Mouse (Mus musculus) lung, adult 18-20 months (tissue): ENCODE measurements around the gene Hsd3b1.
"Not testable (repeated sequence)": the region's sequence is repeated elsewhere in the genome, so short reads cannot be mapped to it uniquely, and the experiment has no call there.

Experiments
- DNase-seq, 2 experiments: peaks; one replicate each; pipeline ENCODE4 v3.0.0; 2022; ENCODE audit warnings: mixed read lengths in 2 of 2

Hsd3b1 gene

GRCm38 (mm10) chr3:98859576-98859975 lies at the start of gene Hsd3b1:
Gene Hsd3b1, minus strand, starts transcription at chr3:98859794.
- DNase-seq = no peak

GRCm38 (mm10) chr3:98897606-98898005 lies 38.0 kb upstream of the Hsd3b1 start:
- no peak for DNase-seq

- DNase-seq = no peak
Measured at GRCm38 (mm10) chr3:98895071-98895601, 35.5 kb upstream of the Hsd3b1 start.

GRCm38 (mm10) chr3:98893057-98893772 lies 33.6 kb upstream of the Hsd3b1 start, which contains the start of gene Hao2:
Gene Hao2, minus strand, starts transcription at chr3:98893239.
- no peak for DNase-seq

- no peak for DNase-seq
Measured at GRCm38 (mm10) chr3:98890430-98890829, 30.8 kb upstream of the Hsd3b1 start.

- DNase-seq = no peak
Measured at GRCm38 (mm10) chr3:98888206-98888605, 28.6 kb upstream of the Hsd3b1 start.

GRCm38 (mm10) chr3:98880831-98881230 lies 21.2 kb upstream of the Hsd3b1 start:
- no peak for DNase-seq

- no peak for DNase-seq
Measured at GRCm38 (mm10) chr3:98880216-98880615, 20.6 kb upstream of the Hsd3b1 start.

GRCm38 (mm10) chr3:98868219-98868618 lies 8.6 kb upstream of the Hsd3b1 start:
- no peak for DNase-seq

GRCm38 (mm10) chr3:98862800-98863199 lies 3.2 kb upstream of the Hsd3b1 start:
- no peak for DNase-seq

- no peak for DNase-seq
Measured at GRCm38 (mm10) chr3:98858051-98858450, 1.5 kb downstream of the Hsd3b1 start.

GRCm38 (mm10) chr3:98856892-98857291 lies 2.7 kb downstream of the Hsd3b1 start:
- DNase-seq = no peak

- no peak for DNase-seq
Measured at GRCm38 (mm10) chr3:98855160-98855559, 4.4 kb downstream of the Hsd3b1 start.

GRCm38 (mm10) chr3:98853685-98854084 lies 5.9 kb downstream of the Hsd3b1 start:
- no peak for DNase-seq

GRCm38 (mm10) chr3:98853051-98853450 lies 6.5 kb downstream of the Hsd3b1 start:
- no peak for DNase-seq

GRCm38 (mm10) chr3:98852631-98853030 lies 7.0 kb downstream of the Hsd3b1 start:
- no peak for DNase-seq

GRCm38 (mm10) chr3:98851853-98852252 lies 7.7 kb downstream of the Hsd3b1 start:
- no peak for DNase-seq

- no peak for DNase-seq
Measured at GRCm38 (mm10) chr3:98850262-98850661, 9.3 kb downstream of the Hsd3b1 start.

GRCm38 (mm10) chr3:98848898-98849297 lies 10.7 kb downstream of the Hsd3b1 start:
- no peak for DNase-seq

- no peak for DNase-seq
Measured at GRCm38 (mm10) chr3:98814101-98814670, 45.4 kb downstream of the Hsd3b1 start, which contains the start of gene Hsd3b6. Gene Hsd3b6, minus strand, starts transcription at chr3:98814443.

GRCm38 (mm10) chr3:98812653-98813052 lies 46.9 kb downstream of the Hsd3b1 start:
- not testable (repeated sequence) for DNase-seq

- not testable (repeated sequence) for DNase-seq
Measured at GRCm38 (mm10) chr3:98805032-98805431, 54.6 kb downstream of the Hsd3b1 start.
